Mouse (Mus musculus) layer of hippocampus, adult 11-12 months (tissue): ENCODE measurements around the gene Majin.

Experiments
- DNase-seq: peaks from one replicate; pipeline ENCODE4 v3.0.0; 2022; ENCODE audit warnings: low spot score

Gene Majin

GRCm38 (mm10) chr19:6184131-6184530 is at the start of gene Majin:
Gene Majin (plus strand): TSS chr19:6184388.
- DNase-seq: no peak

- no peak for DNase-seq
Observed at GRCm38 (mm10) chr19:6136397-6136796, 47.8 kb upstream of the Majin start.

- no peak for DNase-seq
Observed at GRCm38 (mm10) chr19:6139701-6140100, 44.5 kb upstream of the Majin start.

- DNase-seq: no peak
Observed at GRCm38 (mm10) chr19:6140374-6140677, 43.9 kb upstream of the Majin start.

GRCm38 (mm10) chr19:6140678-6141393 is 43.4 kb upstream of the Majin start, which contains the start of gene Batf2:
Gene Batf2 (plus strand): TSS chr19:6140983.
- peak; percentile 94 for DNase-seq

GRCm38 (mm10) chr19:6141394-6141749 is 42.8 kb upstream of the Majin start, which contains the start of gene Arl2:
Gene Arl2 (minus strand): TSS chr19:6141548.
- peak; percentile 92 for DNase-seq

GRCm38 (mm10) chr19:6144842-6145241 is 39.3 kb upstream of the Majin start:
- DNase-seq: no peak

- DNase-seq: no peak
Observed at GRCm38 (mm10) chr19:6155174-6155573, 29.0 kb upstream of the Majin start.

- DNase-seq: no peak
Observed at GRCm38 (mm10) chr19:6156372-6156771, 27.8 kb upstream of the Majin start.

- DNase-seq: no peak
Observed at GRCm38 (mm10) chr19:6157220-6157619, 27.0 kb upstream of the Majin start.

- peak; percentile 13 for DNase-seq
Observed at GRCm38 (mm10) chr19:6163872-6164547, 20.2 kb upstream of the Majin start.

- no peak for DNase-seq
Observed at GRCm38 (mm10) chr19:6166750-6167149, 17.4 kb upstream of the Majin start.

- no peak for DNase-seq
Observed at GRCm38 (mm10) chr19:6171215-6171614, 13.0 kb upstream of the Majin start.

GRCm38 (mm10) chr19:6174771-6175170 is 9.4 kb upstream of the Majin start:
- no peak for DNase-seq

- DNase-seq: no peak
Observed at GRCm38 (mm10) chr19:6178775-6179174, 5.4 kb upstream of the Majin start.

- no peak for DNase-seq
Observed at GRCm38 (mm10) chr19:6181629-6182028, 2.6 kb upstream of the Majin start.

- no peak for DNase-seq
Observed at GRCm38 (mm10) chr19:6182534-6182933, 1.7 kb upstream of the Majin start.

- DNase-seq: no peak
Observed at GRCm38 (mm10) chr19:6204265-6204664, 20.1 kb downstream of the Majin start.

GRCm38 (mm10) chr19:6206716-6207115 is 22.5 kb downstream of the Majin start:
- no peak for DNase-seq

- DNase-seq: no peak
Observed at GRCm38 (mm10) chr19:6216046-6216705, 32.0 kb downstream of the Majin start.

GRCm38 (mm10) chr19:6218606-6219005 is 34.4 kb downstream of the Majin start:
- no peak for DNase-seq

- no peak for DNase-seq
Observed at GRCm38 (mm10) chr19:6226135-6226534, 41.9 kb downstream of the Majin start, which contains the start of gene Gpha2. Gene Gpha2 (plus strand): TSS chr19:6226380.

GRCm38 (mm10) chr19:6226763-6227162 is 42.6 kb downstream of the Majin start:
- no peak for DNase-seq
